Mouse (Mus musculus) lung, embryonic 14.5 days (tissue): ENCODE data around the gene Stxbp2. TPM values are rescaled to one million over a fixed set of nuclear protein-coding genes. Genes with fewer than 3 reads are reported as not detected.

Source experiments
- ATAC-seq: fragments of 200-750 bp; cut with Nextera tagmentation; 2 replicates; pipeline ENCODE4 v1.8.0; 2017; ENCODE audit warnings: mild to moderate bottlenecking, moderate TSS enrichment, moderate library complexity; ENCODE audit not compliant: insufficient read depth
- DNase-seq: peaks from one replicate; pipeline ENCODE4 v3.0.0-alpha.2; 2015
- H3K27ac ChIP-seq: fragments of 300-500 bp; sonication (generic); 2 replicates; pipeline ENCODE4 v1.5.1; 2014; ENCODE audit warnings: low read depth, mild to moderate bottlenecking, moderate library complexity
- H3K27me3 ChIP-seq: fragments of 300-500 bp; sonication (generic); 2 replicates; pipeline ENCODE4 v1.6.1; 2014; ENCODE audit warnings: low read length, control low read depth; ENCODE audit not compliant: insufficient read depth
- H3K36me3 ChIP-seq: fragments of 300-500 bp; sonication (generic); 2 replicates; pipeline ENCODE4 v1.6.1; 2014; ENCODE audit warnings: control low read depth; ENCODE audit not compliant: insufficient read depth
- H3K4me1 ChIP-seq: fragments of 300-500 bp; sonication (generic); 2 replicates; pipeline ENCODE4 v1.6.1; 2014; ENCODE audit warnings: antibody characterized with exemption, control low read depth; ENCODE audit not compliant: insufficient read depth
- H3K4me2 ChIP-seq: fragments of 300-500 bp; sonication (generic); 2 replicates; pipeline ENCODE4 v1.6.1; 2014; ENCODE audit warnings: mild to moderate bottlenecking
- H3K4me3 ChIP-seq: fragments of 300-500 bp; sonication (generic); 2 replicates; pipeline ENCODE4 v1.5.1; 2014; ENCODE audit warnings: low read depth, low read length
- H3K9ac ChIP-seq: fragments of 300-500 bp; sonication (generic); 2 replicates; pipeline ENCODE4 v1.6.1; 2014
- H3K9me3 ChIP-seq: fragments of 300-500 bp; sonication (generic); 2 replicates; pipeline ENCODE4 v1.6.1; 2016; ENCODE audit warnings: low read depth, low read length, control low read depth
- CTCF ChIP-seq: IDR thresholded peaks from 2 replicates; pipeline ENCODE4 v1.5.1; 2016; ENCODE audit warnings: antibody characterized with exemption, low read depth
- WGBS: fragments of 180-500 bp; shearing (Covaris S2); extraction: QIAGEN DNeasy Blood & Tissue Kit; methylation state at CpG from one replicate; pipeline ENCODE4 v1.1.7; 2014; 5-methylcytosine and 5-hydroxymethylcytosine counted together
- polyA plus RNA-seq: library from polyadenylated mRNA; unstranded; fragments of >200 nt; fragmentation: Nextera tagmentation; extraction: Ambion mirVana; gene quantifications from 2 replicates; pipeline ENCODE4 v1.2.1, GENCODE M21; 2014

Gene Stxbp2
- polyA plus RNA-seq, 1 experiment from 2014 or later, result 64.0 TPM

DNA sequence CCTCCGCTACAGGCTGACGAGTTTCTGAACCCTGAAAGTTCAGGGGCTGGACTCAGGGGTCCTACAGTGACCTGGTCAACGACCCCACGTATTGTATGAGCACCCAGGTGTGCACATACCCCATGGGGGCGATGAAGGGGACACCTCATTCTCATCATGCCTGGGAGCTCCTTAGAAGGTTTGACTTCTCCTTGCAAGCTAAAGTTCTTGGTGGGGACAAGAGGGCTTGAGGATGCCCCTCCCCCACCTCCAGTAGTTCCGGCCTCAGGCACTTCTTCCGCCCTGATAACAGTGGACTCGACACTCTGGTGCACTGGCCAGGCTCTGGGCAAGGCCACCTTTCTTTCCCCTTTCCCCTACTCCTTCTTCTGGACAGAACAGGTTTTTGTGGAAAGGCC, 722 bp downstream of the Stxbp2 start:
- Histone ChIP-seq H3K36me3 (0 out of 2 replicates have a peak, but pooled peaks cover 6% of the 10 kb centered on the region), H3K27me3 (0 out of 2 replicates have a peak, but pooled peaks cover 5% of the 10 kb centered on the region), H3K9ac (peak overlapping the region; percentile 56), H3K4me3 (peak overlapping the region; percentile 59), H3K27ac (no peak overlapping the region), H3K4me2 (peak overlapping the region; percentile 62), H3K4me1 (no peaks in the 10 kb centered on the region), H3K9me3 (no peaks in the 10 kb centered on the region)
- no peak for DNase-seq
- no peak for TF ChIP-seq CTCF
- ATAC-seq, result peak; percentile 13; the same call in 1 of the 2 replicates
- WGBS, result 16% methylated on average over 8 of the region's 8 CpGs

DNA sequence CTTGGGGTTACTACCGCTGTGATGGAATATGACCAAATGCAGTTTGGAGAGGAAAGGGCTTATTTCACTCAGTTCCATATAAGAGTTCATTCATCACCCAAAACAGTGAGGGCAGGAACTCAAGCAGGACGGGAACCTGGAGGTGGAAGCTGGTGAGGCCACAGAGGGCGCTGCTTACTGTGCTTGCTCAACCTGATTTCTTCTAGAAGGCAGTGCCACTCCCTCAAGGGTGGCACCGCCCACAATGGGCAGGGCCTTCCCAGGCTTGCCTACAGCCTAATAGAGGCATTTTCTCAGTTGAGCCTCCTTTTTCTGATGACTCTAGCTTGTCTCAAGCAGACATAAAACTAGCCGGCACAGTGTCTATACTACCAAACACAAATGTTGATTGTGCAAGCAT, 15.0 kb downstream of the Stxbp2 start:
- DNase-seq, result peak; percentile 34
- no peak overlapping the region for H3K4me2 ChIP-seq
- ATAC-seq, result peak; percentile 44; the same call in 1 of the 2 replicates
- H3K27me3 ChIP-seq, result no peaks in the 10 kb centered on the region
- TF ChIP-seq CTCF, result peak; percentile 12; the same call in 1 of the 2 replicates
- WGBS, result 16% methylated on average over 5 of the region's 5 CpGs
- H3K4me3 ChIP-seq, result no peak overlapping the region
- no peak overlapping the region for H3K9ac ChIP-seq
- H3K4me1 ChIP-seq, result no peaks in the 10 kb centered on the region
- no peaks in the 10 kb centered on the region for H3K36me3 ChIP-seq
- H3K27ac ChIP-seq, result no peak overlapping the region
- no peaks in the 10 kb centered on the region for H3K9me3 ChIP-seq

DNA sequence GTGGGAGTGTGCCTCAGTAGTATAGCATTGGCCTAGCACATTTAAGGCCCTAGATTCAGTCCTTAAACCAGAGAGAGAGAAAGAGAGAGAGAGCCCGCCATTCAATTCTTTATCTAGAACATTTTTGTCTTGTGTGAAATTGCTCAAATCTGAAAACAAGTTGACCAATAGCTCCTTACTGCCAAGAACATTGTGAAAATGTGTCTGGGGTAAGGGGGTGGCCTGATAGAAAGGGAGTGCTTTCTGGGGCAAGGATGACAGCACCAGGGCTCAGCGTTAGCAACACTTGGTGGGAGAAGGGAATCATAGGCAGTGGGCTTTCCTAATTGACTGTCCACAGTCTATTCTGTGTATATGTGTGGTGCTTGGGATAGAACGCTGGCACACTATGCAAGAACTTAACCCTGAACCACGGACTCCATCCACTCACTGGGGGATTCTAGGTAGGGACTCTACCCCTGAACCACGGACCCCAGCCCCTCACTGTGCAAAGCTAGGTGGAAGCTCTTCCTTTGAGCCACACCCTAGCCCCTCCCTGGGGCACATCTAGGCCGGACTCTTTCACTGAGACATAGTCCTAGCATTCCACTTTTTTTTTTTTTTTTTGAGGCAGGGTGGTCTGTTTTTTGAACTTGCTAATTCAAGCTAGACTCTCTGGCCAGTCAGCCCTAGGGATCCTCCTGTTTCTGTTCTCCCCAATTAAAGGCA, 16.2 kb downstream of the Stxbp2 start:
- Histone ChIP-seq H3K4me1 (no peaks in the 10 kb centered on the region), H3K36me3 (no peaks in the 10 kb centered on the region), H3K27ac (no peak overlapping the region), H3K4me2 (no peak overlapping the region), H3K9ac (no peak overlapping the region), H3K9me3 (no peaks in the 10 kb centered on the region), H3K27me3 (no peaks in the 10 kb centered on the region), H3K4me3 (no peak overlapping the region)
- ATAC-seq (no peak), DNase-seq (no peak)
- TF ChIP-seq CTCF, result no peak
- 77% methylated on average over 6 of the region's 6 CpGs for WGBS

DNA sequence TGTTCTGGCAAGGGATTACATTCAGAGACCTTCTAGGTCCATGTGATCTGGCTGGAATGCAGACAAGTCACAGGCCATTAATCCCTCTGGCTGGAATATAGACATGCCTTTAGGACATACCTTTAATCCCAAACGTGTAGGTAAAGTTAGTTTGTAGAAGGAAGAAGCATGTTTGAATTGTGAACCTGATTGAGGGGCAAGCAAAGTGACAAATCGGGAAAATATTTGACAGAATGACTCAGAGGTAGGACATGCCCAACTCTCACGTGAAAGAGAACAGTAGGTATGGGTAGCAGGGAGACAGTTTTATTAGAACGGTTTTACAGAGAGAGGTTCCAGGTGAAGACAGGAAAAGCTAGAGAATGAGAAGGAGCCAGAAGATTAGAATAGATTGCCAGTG, 16.8 kb downstream of the Stxbp2 start:
- no peaks in the 10 kb centered on the region for H3K27me3 ChIP-seq
- H3K27ac ChIP-seq, result no peak overlapping the region
- 74% methylated on average over 4 of the region's 4 CpGs for WGBS
- no peaks in the 10 kb centered on the region for H3K9me3 ChIP-seq
- DNase-seq (no peak), ATAC-seq (no peak)
- no peaks in the 10 kb centered on the region for H3K36me3 ChIP-seq
- TF ChIP-seq CTCF, result no peak
- H3K9ac ChIP-seq, result no peak overlapping the region
- no peak overlapping the region for H3K4me2 ChIP-seq
- no peak overlapping the region for H3K4me3 ChIP-seq
- no peaks in the 10 kb centered on the region for H3K4me1 ChIP-seq

DNA sequence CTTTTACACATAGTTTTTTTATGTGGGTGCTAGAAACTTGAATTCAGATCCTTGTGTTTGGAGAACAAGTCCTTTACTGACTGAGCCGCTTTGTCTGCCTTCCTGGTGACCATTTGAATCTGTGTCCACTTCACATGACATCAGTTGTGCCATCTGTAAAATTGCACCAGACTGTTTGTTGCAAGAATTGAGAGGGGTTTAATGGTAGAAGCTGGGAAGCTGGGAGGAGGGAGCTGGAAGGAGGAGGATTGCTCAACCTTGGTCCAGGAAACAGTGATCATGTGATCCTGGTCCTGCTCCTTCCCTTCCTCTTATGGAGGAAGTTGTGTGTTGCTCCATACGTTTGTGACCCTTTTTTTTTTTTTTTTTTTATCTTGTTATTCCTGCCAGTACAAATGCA, 17.5 kb downstream of the Stxbp2 start:
- ATAC-seq, result no peak
- H3K9ac ChIP-seq, result no peak overlapping the region
- H3K4me3 ChIP-seq, result no peak overlapping the region
- no peak overlapping the region for H3K4me2 ChIP-seq
- H3K36me3 ChIP-seq, result no peaks in the 10 kb centered on the region
- 68% methylated on average over 2 of the region's 2 CpGs for WGBS
- peak; percentile 5 for DNase-seq
- no peak overlapping the region for H3K27ac ChIP-seq
- no peaks in the 10 kb centered on the region for H3K9me3 ChIP-seq
- no peaks in the 10 kb centered on the region for H3K27me3 ChIP-seq
- H3K4me1 ChIP-seq, result no peaks in the 10 kb centered on the region
- TF ChIP-seq CTCF, result no peak

DNA sequence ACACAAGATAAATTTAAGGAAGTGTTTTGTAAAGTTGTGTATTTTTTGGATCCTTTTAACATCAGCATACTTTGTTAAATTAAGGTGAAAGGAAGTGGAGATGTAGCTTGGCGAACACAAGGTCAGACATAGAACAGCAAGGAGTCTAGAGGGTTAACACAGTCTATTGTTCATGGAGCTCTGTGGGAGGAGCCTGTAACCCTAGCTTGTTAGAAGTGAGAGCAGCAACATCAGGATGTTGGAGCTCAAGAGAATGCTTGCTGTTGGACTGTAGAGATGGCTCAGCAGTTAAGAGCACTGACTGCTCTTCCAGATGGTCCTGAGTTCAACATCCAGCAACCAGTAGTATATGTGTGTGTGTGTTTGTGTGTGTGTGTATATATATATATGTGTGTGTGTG, 18.2 kb downstream of the Stxbp2 start:
- Histone ChIP-seq H3K27ac (no peak overlapping the region), H3K9ac (no peak overlapping the region), H3K4me2 (no peak overlapping the region), H3K27me3 (no peaks in the 10 kb centered on the region), H3K36me3 (no peaks in the 10 kb centered on the region), H3K4me3 (no peak overlapping the region), H3K9me3 (no peaks in the 10 kb centered on the region), H3K4me1 (no peaks in the 10 kb centered on the region)
- no peak for ATAC-seq
- peak; percentile 44 for DNase-seq
- 41% methylated on average over 1 of the region's 1 CpGs for WGBS
- no peak for TF ChIP-seq CTCF

DNA sequence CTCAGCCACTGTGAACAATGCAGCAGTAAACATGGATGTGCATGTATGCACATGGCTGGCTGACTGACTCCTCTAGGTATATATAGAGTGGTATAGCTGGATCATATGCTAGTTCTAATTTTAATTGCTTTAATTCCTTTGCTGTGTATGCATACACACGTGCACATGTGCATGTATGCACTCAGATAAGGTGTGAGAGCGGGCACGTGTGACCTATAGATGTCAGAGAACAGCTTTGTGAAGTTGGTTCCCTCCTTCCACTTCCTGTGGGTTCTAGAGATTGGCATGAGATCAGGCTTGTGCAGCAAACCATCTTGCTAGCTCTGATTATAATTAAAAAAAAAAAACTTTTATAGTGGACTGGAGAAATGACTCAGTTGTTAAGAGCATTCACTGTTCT, 22.1 kb downstream of the Stxbp2 start:
- H3K27ac ChIP-seq, result no peak overlapping the region
- no peak for ATAC-seq
- H3K4me3 ChIP-seq, result no peak overlapping the region
- H3K4me1 ChIP-seq, result no peaks in the 10 kb centered on the region
- no peaks in the 10 kb centered on the region for H3K27me3 ChIP-seq
- TF ChIP-seq CTCF, result no peak
- WGBS, result 60% methylated on average over 3 of the region's 3 CpGs
- no peaks in the 10 kb centered on the region for H3K9me3 ChIP-seq
- H3K9ac ChIP-seq, result no peak overlapping the region
- DNase-seq, result no peak
- no peak overlapping the region for H3K4me2 ChIP-seq
- no peaks in the 10 kb centered on the region for H3K36me3 ChIP-seq
